Mouse (Mus musculus) heart, embryonic 10.5 days (tissue): Measurements from ENCODE around the gene Dnm1. TPM values are rescaled to one million over a fixed set of nuclear protein-coding genes. Genes with fewer than 3 reads are reported as not detected.

ENCODE experiments used
- microRNA-seq: library from miRNA; unstranded; fragments of <30 nt; microRNA quantifications from one replicate; pipeline ENCODE4, GENCODE M21; 2017
- polyA plus RNA-seq: library from polyadenylated mRNA; unstranded; fragments of >200 nt; fragmentation: Nextera tagmentation; extraction: Ambion mirVana; gene quantifications from 2 replicates; pipeline ENCODE4 v1.2.1, GENCODE M21; 2016

Gene Dnm1
- polyA plus RNA-seq, 1 experiment from 2014 or later, result 9.4 TPM

Small RNAs within 50 kb of the gene (microRNA-seq; reads per million reads assigned to microRNA genes)
- gene Gm23363, result not detected
- gene Mir199b, result 316 reads per million, percentile 64 among the genes with 10 or more reads in this experiment

Other genes with a start within 250 kb of the Dnm1 start
- gene Prrc2b, start 202.3 kb downstream of the Dnm1 start, polyA plus RNA-seq, result 44.1 and 54.6 TPM in 2 replicates
- 18.8 and 24.2 TPM in 2 replicates for gene Pomt1, start 116.7 kb downstream of the Dnm1 start, polyA plus RNA-seq
- gene Uck1, start 93.2 kb downstream of the Dnm1 start, polyA plus RNA-seq, result 63.1 and 65.8 TPM in 2 replicates
- 22.0 and 27.2 TPM in 2 replicates for gene Golga2, start 66.0 kb downstream of the Dnm1 start, polyA plus RNA-seq
- gene Swi5, start 65.3 kb downstream of the Dnm1 start, polyA plus RNA-seq, result 318 and 348 TPM in 2 replicates
- 41.0 and 48.0 TPM in 2 replicates for gene Ciz1, start 1.0 kb downstream of the Dnm1 start, polyA plus RNA-seq
- 41.2 and 50.5 TPM in 2 replicates for gene 1110008P14Rik, start 28.6 kb upstream of the Dnm1 start, polyA plus RNA-seq
- gene Lcn2, start 34.9 kb upstream of the Dnm1 start, polyA plus RNA-seq, result not detected in 2 replicates
- gene Ptges2, start 42.6 kb upstream of the Dnm1 start, polyA plus RNA-seq, result 34.4 and 46.6 TPM in 2 replicates
- 5.4 and 5.5 TPM in 2 replicates for gene Naif1, start 97.1 kb upstream of the Dnm1 start, polyA plus RNA-seq
- 17.0 and 17.3 TPM in 2 replicates for gene Slc25a25, start 98.1 kb upstream of the Dnm1 start, polyA plus RNA-seq
- gene Fam102a, start 182.0 kb upstream of the Dnm1 start, polyA plus RNA-seq, result 5.9 and 8.3 TPM in 2 replicates
- gene Dpm2, start 217.5 kb upstream of the Dnm1 start, polyA plus RNA-seq, result 87.4 and 92.5 TPM in 2 replicates
- 0.43 and 1.1 TPM in 2 replicates for gene Pip5kl1, start 221.5 kb upstream of the Dnm1 start, polyA plus RNA-seq
- gene 9430097D07Rik, start 222.3 kb upstream of the Dnm1 start, polyA plus RNA-seq, result 0.09 and 0.15 TPM in 2 replicates
- gene St6galnac4, start 233.8 kb upstream of the Dnm1 start, polyA plus RNA-seq, result 39.8 and 49.0 TPM in 2 replicates
- 25.1 and 28.4 TPM in 2 replicates for gene St6galnac6, start 246.4 kb upstream of the Dnm1 start, polyA plus RNA-seq